Mouse (Mus musculus): ENCODE measurements around the gene Sulf2. TPM values are rescaled to one million over a fixed set of nuclear protein-coding genes. Genes with fewer than 3 reads are reported as not detected.

Gene Sulf2
- polyA plus RNA-seq, 1 experiment = 22.4 TPM

- WGBS = 81% methylated on average over 4 of the region's 4 CpGs
- no peak for DNase-seq (ENCODE audit: low read depth, low spot score)
Measured at GRCm38 (mm10) chr2:166179457-166180101, 24.1 kb upstream of the Sulf2 start.

- WGBS = 50% methylated on average over 8 of the region's 8 CpGs
- DNase-seq (ENCODE audit: low read depth, low spot score) = no peak
Measured at GRCm38 (mm10) chr2:166175552-166176136, 20.2 kb upstream of the Sulf2 start.

- DNase-seq (ENCODE audit: low read depth, low spot score) = no peak
- 12% methylated on average over 3 of the region's 3 CpGs for WGBS
Measured at GRCm38 (mm10) chr2:166175145-166175544, 19.7 kb upstream of the Sulf2 start.

GRCm38 (mm10) chr2:166173169-166173568 lies 17.7 kb upstream of the Sulf2 start:
- DNase-seq (ENCODE audit: low read depth, low spot score) = no peak
- WGBS = 68% methylated on average over 5 of the region's 5 CpGs

- DNase-seq (ENCODE audit: low read depth, low spot score) = no peak
- 28% methylated on average over 7 of the region's 7 CpGs for WGBS
Measured at GRCm38 (mm10) chr2:166170173-166170572, 14.7 kb upstream of the Sulf2 start.

- 85% methylated on average over 7 of the region's 7 CpGs for WGBS
- no peak for DNase-seq (ENCODE audit: low read depth, low spot score)
Measured at GRCm38 (mm10) chr2:166168868-166169267, 13.4 kb upstream of the Sulf2 start.

GRCm38 (mm10) chr2:166167387-166167786 lies 11.9 kb upstream of the Sulf2 start:
- 78% methylated on average over 2 of the region's 2 CpGs for WGBS
- DNase-seq (ENCODE audit: low read depth, low spot score) = no peak

GRCm38 (mm10) chr2:166165396-166165795 lies 9.9 kb upstream of the Sulf2 start:
- no peak for DNase-seq (ENCODE audit: low read depth, low spot score)
- WGBS = 70% methylated on average over 7 of the region's 7 CpGs

GRCm38 (mm10) chr2:166164601-166165000 lies 9.1 kb upstream of the Sulf2 start:
- no peak for DNase-seq (ENCODE audit: low read depth, low spot score)
- 95% methylated on average over 1 of the region's 1 CpGs for WGBS

GRCm38 (mm10) chr2:166163917-166164316 lies 8.5 kb upstream of the Sulf2 start:
- DNase-seq (ENCODE audit: low read depth, low spot score) = no peak
- WGBS = 82% methylated on average over 6 of the region's 6 CpGs

GRCm38 (mm10) chr2:166163252-166163651 lies 7.8 kb upstream of the Sulf2 start:
- WGBS = 87% methylated on average over 5 of the region's 5 CpGs

GRCm38 (mm10) chr2:166162160-166162559 lies 6.7 kb upstream of the Sulf2 start:
- DNase-seq (ENCODE audit: low read depth, low spot score) = no peak
- WGBS = 75% methylated on average over 5 of the region's 5 CpGs

More at GRCm38 (mm10) chr2:166163252-166163651, 7.8 kb upstream of the Sulf2 start:
- DNase-seq (ENCODE audit: low read depth, low spot score) = no peak

- WGBS = 93% methylated on average over 7 of the region's 7 CpGs
- no peak for DNase-seq (ENCODE audit: low read depth, low spot score)
Measured at GRCm38 (mm10) chr2:166159276-166159675, 3.8 kb upstream of the Sulf2 start.

- 29% methylated on average over 12 of the region's 12 CpGs for WGBS
Measured at GRCm38 (mm10) chr2:166157767-166158561, 2.5 kb upstream of the Sulf2 start.

GRCm38 (mm10) chr2:166157144-166157543 lies 1.7 kb upstream of the Sulf2 start:
- 37% methylated on average over 2 of the region's 2 CpGs for whole genome bisulfite sequencing
- no peak for DNase-seq (ENCODE audit: low read depth, low spot score)

More at GRCm38 (mm10) chr2:166157767-166158561, 2.5 kb upstream of the Sulf2 start:
- DNase-seq (ENCODE audit: low read depth, low spot score) = no peak

- 37% methylated on average over 12 of the region's 12 CpGs for whole genome bisulfite sequencing
Measured at GRCm38 (mm10) chr2:166156122-166156521, 659 bp upstream of the Sulf2 start.

GRCm38 (mm10) chr2:166154749-166155453 lies 562 bp downstream of the Sulf2 start:
- DNase-seq (ENCODE audit: low read depth, low spot score) = no peak
- WGBS = 2% methylated on average over 90 of the region's 95 CpGs

More at GRCm38 (mm10) chr2:166156122-166156521, 659 bp upstream of the Sulf2 start:
- no peak for DNase-seq (ENCODE audit: low read depth, low spot score)

GRCm38 (mm10) chr2:166153891-166154711 lies 1.4 kb downstream of the Sulf2 start:
- under 1% methylated on average over 51 of the region's 51 CpGs for WGBS
- no peak for DNase-seq (ENCODE audit: low read depth, low spot score)

- WGBS = 26% methylated on average over 3 of the region's 3 CpGs
- DNase-seq (ENCODE audit: low read depth, low spot score) = no peak
Measured at GRCm38 (mm10) chr2:166153399-166153793, 2.1 kb downstream of the Sulf2 start.
